In the genomic region with DNA sequence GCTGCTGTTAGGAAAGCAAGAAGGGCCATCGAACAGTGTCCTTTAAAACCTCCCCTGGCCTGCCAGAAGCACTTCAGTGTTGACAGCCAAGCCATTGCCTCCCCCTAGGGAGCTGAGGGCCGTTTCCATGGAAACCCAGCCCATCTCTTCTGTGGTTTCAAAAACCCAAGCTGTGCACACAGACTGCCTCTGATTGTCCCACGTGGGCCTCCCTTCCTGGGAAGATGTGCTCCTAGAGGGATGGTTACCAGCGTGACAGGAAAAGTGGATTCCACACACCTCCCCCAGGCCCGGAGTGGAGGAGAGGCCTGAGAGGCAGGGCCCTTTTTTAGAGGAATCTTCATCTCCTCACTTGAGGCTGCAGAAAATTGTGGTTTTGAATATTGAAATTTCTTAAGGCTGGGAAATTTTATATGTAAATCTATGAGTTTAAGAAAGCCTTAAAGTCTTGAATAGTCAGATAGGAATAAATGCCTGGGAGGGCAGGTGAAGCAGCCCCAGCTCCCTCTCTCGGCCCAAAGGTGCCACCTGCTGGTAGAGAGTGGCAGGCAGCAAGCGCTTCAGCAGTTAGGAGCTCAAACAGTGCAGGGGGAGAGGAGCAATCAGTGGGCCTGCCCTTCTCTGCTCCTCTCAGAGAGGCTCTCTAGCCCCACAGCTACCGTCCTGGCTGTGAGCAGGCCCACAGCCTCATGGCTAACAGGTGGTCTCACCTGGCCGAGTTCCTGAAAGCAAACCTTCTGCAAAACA, we compare ENCODE assay signal across 9 mouse cellular contexts. TPM values are rescaled to one million over a fixed set of nuclear protein-coding genes. Genes with fewer than 3 reads are reported as not detected.
A peak's percentile ranks its signal among the peaks of the same experiment; 100 is the strongest.
DNase-seq lines count a peak whose midpoint lies in the region; ATAC-seq lines count a peak whose summit lies in the region.
"Had no signal": no experiment of that assay in that cellular context is flagged by ENCODE, and none has a peak within 500 bp of the region (broad histone marks: within the 10 kb centered on the region; RNA-seq: fewer than 3 reads in every experiment).

No protein-coding gene starts in this region.

- no peak overlapping the region for H3K9ac ChIP-seq in intestine, embryonic 15.5 days
- H3K9ac ChIP-seq: liver, embryonic 13.5 days had no signal

- intact Hi-C loops in heart, postnatal 25 days (cut with DNase I) = loop anchor here (1.0 to 10.0 kb wide), 4 partner anchors 46 to 1298 kb away; a partner anchor contains a TSS

- H3K27ac ChIP-seq in intestine, embryonic 15.5 days = no peak overlapping the region
- H3K27ac ChIP-seq: liver, embryonic 13.5 days had no signal

- H3K4me3 ChIP-seq in intestine, embryonic 15.5 days (replicated peaks) = no peak overlapping the region
- H3K4me3 ChIP-seq: liver, embryonic 13.5 days had no signal

- peak; percentile 48 to 78 for DNase-seq in heart, adult 18-20 months
- no peak for DNase-seq in heart, postnatal 25 days (ENCODE audit: low spot score)
- DNase-seq in cerebellum, postnatal 10 days = peak; percentile 94 to 96
- peak; percentile 82 to 88 for DNase-seq in frontal cortex, postnatal 10 days (ENCODE audit: low spot score in 2 of 2)
- DNase-seq in left cerebral cortex, adult 9 months (ENCODE audit: low spot score in 2 of 2) = peak; percentile 76 to 87
- peak; percentile 61 for DNase-seq in neural tube, embryonic 10.5 days (ENCODE audit: extremely low spot score, low spot score)
- peak; percentile 75 for DNase-seq in thymus, postnatal 4 days
- DNase-seq: liver, embryonic 13.5 days had no signal

- WGBS in intestine, embryonic 15.5 days = 22% methylated on average over 9 of the region's 9 CpGs

- no peaks in the 10 kb centered on the region for H3K27me3 ChIP-seq in intestine, embryonic 15.5 days (replicated peaks)
- H3K27me3 ChIP-seq: liver, embryonic 13.5 days had no signal

- H3K4me2 ChIP-seq in intestine, embryonic 15.5 days (replicated peaks) = no peak overlapping the region
- H3K4me2 ChIP-seq: liver, embryonic 13.5 days had no signal

- H3K9me3 ChIP-seq in intestine, embryonic 15.5 days = no peaks in the 10 kb centered on the region
- H3K9me3 ChIP-seq: liver, embryonic 13.5 days had no signal

- peak; percentile 47; the same call in 1 of the 2 replicates for ATAC-seq in intestine, embryonic 15.5 days

- H3K4me1 ChIP-seq in intestine, embryonic 15.5 days (replicated peaks) = no peaks in the 10 kb centered on the region
- H3K4me1 ChIP-seq: liver, embryonic 13.5 days had no signal

- no peaks in the 10 kb centered on the region for H3K36me3 ChIP-seq in intestine, embryonic 15.5 days
- H3K36me3 ChIP-seq: liver, embryonic 13.5 days had no signal

RNA-seq across cellular contexts. Expression of a gene that starts 54.4 kb away (rescaled TPM):
- total RNA-seq in heart, adult 18-20 months (2021) = 10 to 100 TPM; 27.7 to 31.8 TPM
- total RNA-seq in heart, postnatal 25 days (2021) = 10 to 100 TPM; 62.2 to 65.1 TPM
- 63.6 and 66.4 TPM in 2 replicates for polyA plus RNA-seq in intestine, embryonic 15.5 days (2015; fragmentation: Nextera tagmentation; extraction: Ambion mirVana)
